ENCODE assay signal across 9 mouse cellular contexts in genomic region chr6:144814931-144815364, GRCm38 (mm10). TPM values are rescaled to one million over a fixed set of nuclear protein-coding genes. Genes with fewer than 3 reads are reported as not detected.
A peak's percentile ranks its signal among the peaks of the same experiment; 100 is the strongest.
DNase-seq lines count a peak whose midpoint lies in the region; ATAC-seq lines count a peak whose summit lies in the region.
"Had no signal": no experiment of that assay in that cellular context is flagged by ENCODE, and none has a peak within 500 bp of the region (broad histone marks: within the 10 kb centered on the region; RNA-seq: fewer than 3 reads in every experiment).

No protein-coding gene starts in this region.

- no peaks in the 10 kb centered on the region for H3K4me1 ChIP-seq in neural tube, embryonic 11.5 days (ENCODE audit: control insufficient read depth, insufficient read depth, low read length)
- H3K4me1 ChIP-seq: heart, embryonic 13.5 days had no signal

- WGBS in neural tube, embryonic 11.5 days, result 20% methylated on average over 6 of the region's 6 CpGs

- H3K9me3 ChIP-seq in neural tube, embryonic 11.5 days (ENCODE audit: control insufficient read depth, low read length), result no peaks in the 10 kb centered on the region
- H3K9me3 ChIP-seq: heart, embryonic 13.5 days had no signal

- H3K27me3 ChIP-seq in neural tube, embryonic 11.5 days (ENCODE audit: control insufficient read depth, insufficient read depth, low read length), result no peaks in the 10 kb centered on the region

- H3K4me3 ChIP-seq in neural tube, embryonic 11.5 days (ENCODE audit: low read depth, low read length), result no peak overlapping the region
- H3K4me3 ChIP-seq: heart, embryonic 13.5 days had no signal

- H3K4me2 ChIP-seq in neural tube, embryonic 11.5 days (ENCODE audit: low read depth), result no peak overlapping the region
- H3K4me2 ChIP-seq: heart, embryonic 13.5 days had no signal

- H3K27ac ChIP-seq in neural tube, embryonic 11.5 days (ENCODE audit: low read depth, low read length), result no peak overlapping the region
- H3K27ac ChIP-seq: heart, embryonic 13.5 days had no signal

- H3K36me3 ChIP-seq in neural tube, embryonic 11.5 days (ENCODE audit: control insufficient read depth, insufficient read depth, low read length), result no peaks in the 10 kb centered on the region; the same call in 1 of the 2 replicates
- H3K36me3 ChIP-seq: heart, embryonic 13.5 days had no signal

- no peak overlapping the region for H3K9ac ChIP-seq in neural tube, embryonic 11.5 days (ENCODE audit: low read length)
- H3K9ac ChIP-seq: heart, embryonic 13.5 days had no signal

- peak; percentile 55; the same call in 1 of the 2 replicates for ATAC-seq in neural tube, embryonic 11.5 days (ENCODE audit: insufficient read depth, low FRiP score, low TSS enrichment)
- ATAC-seq in megakaryocyte, adult 5-6 weeks (ENCODE audit: poor library complexity, severe bottlenecking), result no peak

- peak; percentile 47 to 87 for DNase-seq in adrenal gland, adult (ENCODE audit: inconsistent age in 2 of 2, low spot score in 1 of 2)
- no peak for DNase-seq in adrenal gland, adult 18-20 months (ENCODE audit: low spot score in 2 of 2)
- DNase-seq in brain, adult 2 months (ENCODE audit: low read depth, low spot score), result peak; percentile 77
- peak; percentile 63 for DNase-seq in forelimb bud, embryonic 11.5 days (ENCODE audit: low read depth, low spot score)
- DNase-seq in kidney, adult 18-20 months, result peak; percentile 29
- DNase-seq in left cerebral cortex, postnatal 4 days, result peak; percentile 54
- peak; percentile 65 for DNase-seq in neural tube, embryonic 11.5 days (ENCODE audit: low spot score)

- intact Hi-C loops in left cerebral cortex, postnatal 4 days (cut with DNase I), result loop anchor here (5.0 kb wide), 1 partner anchor 147 kb away; no protein-coding TSS in a partner anchor

RNA-seq across cellular contexts. Expression of gene Sox5, which starts 33.2 kb away (rescaled TPM):
- 10 to 100 TPM; 10.9 to 16.5 TPM for total RNA-seq in adrenal gland, adult 18-20 months (2021)
- total RNA-seq in left cerebral cortex, postnatal 4 days (2021), result 100 to 1,000 TPM; 138 to 165 TPM
- polyA plus RNA-seq in neural tube, embryonic 11.5 days (2014; fragmentation: Nextera tagmentation; extraction: Ambion mirVana), result 28.2 and 34.3 TPM in 2 replicates
- total RNA-seq in megakaryocyte, adult 5-6 weeks (2015), result 0.07 TPM in 1 of 2 replicates, not detected in the other
- 0.07 TPM in 1 of 2 replicates, not detected in the other for total RNA-seq in megakaryocyte, adult 5-6 weeks (2017)

Comparison
In these comparisons a context has a peak if more than half of its experiments do, and no peak if none do; other contexts are left out.
1. DNase-seq: peak in adrenal gland, adult (2 of 2), brain, adult 2 months (single experiment), forelimb bud, embryonic 11.5 days (single experiment), kidney, adult 18-20 months (single experiment), left cerebral cortex, postnatal 4 days (single experiment) and neural tube, embryonic 11.5 days (single experiment); none in adrenal gland, adult 18-20 months (0 of 2).
2. RNA of gene Sox5, which starts 33.2 kb away (total RNA-seq): 138 to 165 TPM in left cerebral cortex, postnatal 4 days and 10.9 to 16.5 TPM in adrenal gland, adult 18-20 months; 0.07 TPM in megakaryocyte, adult 5-6 weeks; every median in the first group is over 10 times any median in the second.